Mouse (Mus musculus) olfactory bulb, adult 2 months (tissue): ENCODE results near the gene Gnat1. TPM values are rescaled to one million over a fixed set of nuclear protein-coding genes. Genes with fewer than 3 reads are reported as not detected.

ENCODE experiments used
- H3K27ac ChIP-seq: fragments of 200-500 bp; 2 replicates; pipeline ENCODE4 v1.5.1; 2012; ENCODE audit warnings: low read depth, low read length; ENCODE audit not compliant: insufficient read depth
- H3K4me1 ChIP-seq: fragments of 200-500 bp; 2 replicates; pipeline ENCODE4 v1.6.1; 2012; ENCODE audit warnings: low read length; ENCODE audit not compliant: control insufficient read depth, insufficient read depth
- H3K4me3 ChIP-seq: fragments of 200-500 bp; 2 replicates; pipeline ENCODE4 v1.5.1; 2012; ENCODE audit warnings: mild to moderate bottlenecking, low read depth, low read length, moderate library complexity; ENCODE audit not compliant: insufficient read depth
- CTCF ChIP-seq: fragments of 200-500 bp; IDR thresholded peaks from 2 replicates; pipeline ENCODE4 v1.5.1; 2012; ENCODE audit warnings: low read depth, mild to moderate bottlenecking, low read length, moderate library complexity; ENCODE audit not compliant: insufficient read depth
- POLR2A ChIP-seq: fragments of 200-500 bp; IDR thresholded peaks from 2 replicates; pipeline ENCODE4 v1.6.1; 2012; ENCODE audit warnings: mild to moderate bottlenecking, low read depth, low read length, moderate library complexity; ENCODE audit not compliant: insufficient read depth
- WGBS: fragments of 180-500 bp; shearing (Covaris S2); methylation state at CpG from one replicate; pipeline ENCODE4 v1.1.7; 2018; 5-methylcytosine and 5-hydroxymethylcytosine counted together
- polyA plus RNA-seq: library from polyadenylated mRNA; stranded (reverse); fragments of >200 nt; gene quantifications from 2 replicates; pipeline ENCODE4 v1.2.4, GENCODE M21; 2012; ENCODE audit warnings: low replicate concordance; ENCODE audit not compliant: missing spikeins, insufficient read depth, insufficient read length

The Gnat1 gene
- polyA plus RNA-seq, 1 experiment, result not detected

DNA sequence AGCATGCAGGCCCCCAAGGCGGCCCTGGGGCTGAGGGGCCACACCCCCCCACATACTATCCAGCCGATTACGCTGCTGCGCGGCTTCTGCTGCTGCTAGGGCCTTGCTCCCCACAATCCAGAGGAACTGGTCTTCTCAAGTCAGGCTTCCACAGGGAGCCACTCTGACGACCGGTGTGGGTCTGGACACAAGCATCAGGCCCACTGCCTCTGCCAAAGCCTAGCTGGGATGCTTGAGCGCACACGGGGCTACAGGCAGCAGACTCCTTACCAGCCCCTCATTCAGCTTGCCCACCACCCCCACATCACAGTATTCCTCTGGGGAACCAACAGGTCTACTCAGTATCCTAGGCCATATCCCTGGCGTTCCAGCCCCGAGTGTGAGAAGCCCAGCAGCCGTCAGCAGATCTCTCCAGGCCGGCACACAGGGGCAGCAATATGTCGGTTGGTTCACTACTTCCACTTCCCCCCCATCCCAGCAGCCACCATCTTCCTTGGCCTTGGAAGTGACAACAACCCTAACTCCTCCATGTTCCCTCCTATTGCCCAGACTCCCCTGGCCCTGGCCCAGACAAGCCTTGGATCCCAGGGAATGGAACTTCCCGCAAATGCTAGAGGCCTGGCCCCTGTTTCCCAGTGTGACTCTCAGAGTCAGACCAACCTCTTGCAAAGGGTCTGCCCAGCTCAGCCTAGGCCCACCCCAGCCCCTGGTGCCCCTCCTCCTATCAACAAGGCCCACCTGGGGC lies 45.7 kb downstream of the Gnat1 start:
- Histone ChIP-seq H3K4me1 (peaks cover 49% of the 10 kb centered on the region), H3K4me3 (peak overlapping the region; percentile 95), H3K27ac (peak overlapping the region; percentile 80)
- under 1% methylated on average over 15 of the region's 15 CpGs for WGBS
- TF ChIP-seq POLR2A, result no peak
- TF ChIP-seq CTCF, result no peak

DNA sequence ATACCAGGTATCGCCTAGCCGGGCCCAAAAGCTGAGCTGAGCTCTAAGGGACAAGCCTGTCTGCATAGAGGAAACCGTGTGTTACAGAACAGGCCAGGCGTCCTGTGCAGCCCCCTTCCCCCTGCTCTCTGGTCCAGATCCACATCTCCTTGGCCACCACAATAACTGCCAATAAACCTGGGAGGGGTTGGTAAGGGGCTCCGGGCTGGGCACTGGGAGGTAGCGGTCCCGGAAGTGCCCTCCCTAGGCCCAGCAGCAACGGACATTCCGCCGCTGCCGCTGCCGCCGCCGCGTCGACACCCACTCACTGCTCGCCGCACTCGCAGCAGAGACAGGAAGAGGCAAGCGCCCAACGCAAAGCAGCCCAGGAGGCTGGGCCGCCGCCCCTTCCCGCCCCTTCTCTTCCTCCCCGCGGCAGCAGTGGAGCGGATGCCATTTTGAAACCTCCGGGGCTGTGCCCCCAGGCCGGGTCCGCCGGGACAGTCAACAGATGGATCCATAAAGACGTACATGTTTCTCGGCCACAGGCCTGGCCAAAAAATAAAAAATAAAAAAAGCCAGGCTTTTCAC lies 46.3 kb downstream of the Gnat1 start:
- peaks cover 55% of the 10 kb centered on the region for H3K4me1 ChIP-seq

DNA sequence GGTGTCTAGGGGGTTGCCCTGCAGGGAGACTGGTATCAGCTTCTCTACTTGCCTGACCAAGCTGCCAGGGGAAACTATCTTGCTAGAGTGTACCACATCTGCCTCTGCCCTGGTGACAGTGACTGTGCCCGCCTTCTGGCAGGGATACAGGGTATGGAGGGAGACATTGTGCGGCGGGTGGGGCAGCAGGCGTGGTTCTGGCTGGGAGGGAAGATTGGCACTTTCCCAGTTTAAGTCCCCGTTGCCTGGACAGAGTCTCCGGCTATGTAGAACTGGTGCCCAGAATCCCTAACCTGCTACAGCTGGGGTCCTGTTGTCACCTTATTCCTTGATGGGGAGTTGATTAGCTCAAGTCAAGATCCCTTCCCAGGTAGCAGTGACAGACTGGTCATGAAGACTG lies 47.0 kb downstream of the Gnat1 start:
- peaks cover 62% of the 10 kb centered on the region for H3K4me1 ChIP-seq
- TF ChIP-seq CTCF, result no peak
- no peak for TF ChIP-seq POLR2A
- peak overlapping the region; percentile 80 for H3K27ac ChIP-seq
- 8% methylated on average over 6 of the region's 6 CpGs for WGBS
- peak overlapping the region; percentile 95 for H3K4me3 ChIP-seq

More for the DNA sequence above, 46.3 kb downstream of the Gnat1 start:
- TF ChIP-seq CTCF, result no peak
- TF ChIP-seq POLR2A, result peak; percentile 61
- Histone ChIP-seq H3K4me3 (peak overlapping the region; percentile 95), H3K27ac (peak overlapping the region; percentile 80)
- 2% methylated on average over 33 of the region's 33 CpGs for WGBS

DNA sequence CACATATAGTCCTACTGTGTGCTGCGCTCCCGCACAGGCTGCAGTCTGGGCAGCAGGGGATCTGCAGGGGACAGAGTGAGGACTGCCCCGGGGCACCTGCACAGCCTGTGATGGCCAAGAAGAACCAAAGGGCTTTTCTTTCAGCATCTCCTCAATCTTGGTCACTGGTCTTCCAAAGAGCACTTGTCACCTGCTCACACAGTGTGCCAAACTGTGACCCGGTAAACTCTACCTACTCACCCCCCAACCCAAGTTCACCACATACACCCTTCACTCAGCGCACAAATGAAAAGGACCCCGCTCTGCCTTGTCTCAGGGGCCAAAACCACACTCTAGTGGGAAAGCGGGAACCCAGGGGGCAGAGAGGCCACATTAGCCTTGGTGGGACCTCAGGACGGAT lies 47.7 kb downstream of the Gnat1 start:
- TF ChIP-seq CTCF, result no peak
- TF ChIP-seq POLR2A, result no peak
- H3K4me1 ChIP-seq, result peaks cover 63% of the 10 kb centered on the region
- H3K4me3 ChIP-seq, result no peak overlapping the region
- H3K27ac ChIP-seq, result peak overlapping the region; percentile 80
- 63% methylated on average over 8 of the region's 8 CpGs for WGBS

DNA sequence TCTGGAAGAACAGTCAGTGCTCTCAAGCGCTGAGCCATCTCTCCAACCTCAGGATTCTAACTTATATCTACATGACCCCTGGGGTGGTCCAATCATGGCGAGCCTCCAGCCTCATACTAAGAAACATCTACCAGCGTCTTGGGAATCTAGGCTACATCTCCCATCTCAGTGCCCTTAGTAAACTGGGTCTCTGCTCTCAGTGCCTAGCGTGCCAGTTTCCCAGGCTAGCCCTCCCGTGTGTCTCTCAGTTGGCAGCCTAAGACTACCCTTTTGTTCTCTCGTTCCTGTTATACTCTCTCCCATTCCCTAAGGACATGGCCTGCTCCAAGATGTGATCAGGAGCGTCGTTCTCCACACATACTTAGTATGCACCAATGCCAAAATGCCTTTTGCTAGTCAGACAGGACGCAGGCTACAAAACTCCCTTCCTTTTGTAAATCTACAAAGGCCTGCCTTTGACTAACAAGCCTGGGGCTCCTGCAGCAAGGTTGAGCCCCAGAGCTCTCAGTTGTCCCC lies 48.1 kb downstream of the Gnat1 start:
- no peak for TF ChIP-seq CTCF
- no peak for TF ChIP-seq POLR2A
- Histone ChIP-seq H3K4me3 (no peak overlapping the region), H3K4me1 (peaks cover 68% of the 10 kb centered on the region), H3K27ac (no peak overlapping the region)
- 64% methylated on average over 9 of the region's 9 CpGs for WGBS

DNA sequence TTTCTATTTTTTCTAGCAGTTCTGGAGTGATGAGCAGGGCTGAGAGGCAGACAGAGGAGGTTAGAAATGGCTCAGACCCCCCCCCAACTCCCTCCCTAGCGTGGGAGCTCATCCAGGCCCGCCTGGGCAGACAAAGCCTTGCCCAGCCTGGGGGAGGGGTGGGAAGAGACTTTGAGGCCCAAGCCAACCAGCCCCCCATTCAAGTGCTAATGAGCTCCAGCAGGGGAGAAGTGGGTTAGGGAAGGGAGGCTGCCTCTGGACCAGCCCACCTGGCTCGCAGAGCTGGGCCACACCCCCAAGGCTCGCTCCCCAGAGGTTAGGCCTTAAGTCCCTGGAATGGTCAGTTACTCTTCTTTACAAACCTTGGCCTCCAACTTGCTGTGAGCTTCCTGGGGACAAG lies 48.9 kb downstream of the Gnat1 start:
- peaks cover 71% of the 10 kb centered on the region for H3K4me1 ChIP-seq
- WGBS, result 20% methylated on average over 4 of the region's 4 CpGs
- TF ChIP-seq CTCF, result no peak

DNA sequence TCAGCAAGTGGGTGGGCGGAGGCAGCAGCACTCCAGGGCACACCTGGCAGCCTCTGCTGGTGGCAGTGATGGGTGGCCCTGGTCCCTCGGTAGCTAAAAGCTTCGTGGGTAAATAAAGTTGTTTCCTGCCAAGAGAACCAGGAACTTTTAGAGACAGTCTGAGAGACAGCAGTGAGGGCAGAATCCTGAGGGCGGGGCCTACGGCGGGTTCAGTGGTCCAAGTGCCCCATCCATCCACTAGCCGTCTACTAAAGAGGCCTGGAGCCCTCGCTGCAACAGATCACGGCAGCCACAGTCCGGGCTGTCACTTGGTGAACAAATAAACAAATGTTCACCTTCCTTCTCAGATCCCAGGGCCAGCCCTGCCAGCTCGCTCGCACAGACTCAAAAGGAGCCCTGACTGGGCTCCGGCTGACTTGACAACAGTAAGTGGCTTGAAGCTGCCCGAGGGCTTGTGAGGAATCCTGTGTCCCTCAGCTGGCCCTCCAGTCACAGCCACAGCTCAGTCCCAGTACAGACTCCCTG lies 49.5 kb downstream of the Gnat1 start:
- WGBS, result 33% methylated on average over 14 of the region's 14 CpGs
- Histone ChIP-seq H3K27ac (no peak overlapping the region), H3K4me3 (no peak overlapping the region), H3K4me1 (peaks cover 75% of the 10 kb centered on the region)
- TF ChIP-seq POLR2A (no peak), CTCF (no peak)

More for the DNA sequence above, 48.9 kb downstream of the Gnat1 start:
- Histone ChIP-seq H3K4me3 (no peak overlapping the region), H3K27ac (no peak overlapping the region)

DNA sequence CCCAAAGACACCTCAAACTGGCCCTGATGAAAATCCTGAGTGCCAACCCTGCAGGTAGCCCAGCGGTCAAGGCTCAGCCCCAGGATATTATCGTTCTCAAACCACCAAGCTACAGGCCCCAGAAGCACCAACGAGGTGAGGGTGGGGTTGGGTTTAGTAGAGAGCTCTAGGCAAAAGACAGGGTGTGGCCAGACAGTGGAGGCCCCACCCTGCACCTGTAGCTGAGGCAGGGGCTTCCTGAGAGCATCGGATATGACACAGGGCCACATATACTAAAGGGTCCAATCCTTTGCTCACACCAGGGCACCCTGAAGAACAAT lies 50.1 kb downstream of the Gnat1 start:
- Histone ChIP-seq H3K4me1 (peaks cover 78% of the 10 kb centered on the region), H3K27ac (no peak overlapping the region), H3K4me3 (no peak overlapping the region)
- WGBS, result 35% methylated on average over 4 of the region's 4 CpGs
- no peak for TF ChIP-seq CTCF
- TF ChIP-seq POLR2A, result no peak

DNA sequence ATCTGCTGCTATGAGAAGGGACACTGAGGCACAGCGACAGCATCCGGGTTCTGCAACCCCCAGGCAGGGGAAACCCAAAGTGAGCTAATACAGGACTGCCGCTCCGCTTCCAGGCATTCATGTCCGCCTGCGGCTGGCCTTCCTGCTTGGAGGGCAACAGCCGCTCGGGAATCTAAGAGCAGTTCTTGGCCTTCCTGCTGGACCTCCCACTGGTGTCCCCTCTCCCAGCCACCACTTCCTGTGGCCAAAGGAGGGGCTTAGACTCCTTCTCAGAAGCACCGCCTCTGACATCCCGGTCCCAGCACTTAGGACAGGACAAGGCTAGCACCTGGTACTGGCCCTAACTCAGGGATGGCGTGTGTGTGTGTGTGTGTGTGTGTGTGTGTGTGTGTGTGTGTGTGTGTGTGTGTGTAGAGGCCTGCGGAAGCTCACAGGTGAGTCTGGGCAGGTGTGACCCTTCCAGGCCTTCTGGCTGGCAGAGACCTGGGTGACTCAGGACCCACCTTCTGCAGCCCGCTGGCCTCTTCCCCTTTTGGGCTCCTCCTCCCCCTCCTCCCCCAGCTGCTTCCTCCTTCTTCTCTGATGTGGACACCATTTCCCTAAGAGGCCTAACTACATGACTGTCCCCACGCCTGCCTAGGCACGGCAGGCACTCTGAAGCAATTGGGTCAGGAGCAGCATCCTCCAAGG lies 50.6 kb downstream of the Gnat1 start:
- no peak for TF ChIP-seq POLR2A
- no peak for TF ChIP-seq CTCF
- H3K4me1 ChIP-seq, result peaks cover 77% of the 10 kb centered on the region
- H3K4me3 ChIP-seq, result no peak overlapping the region
- WGBS, result 62% methylated on average over 15 of the region's 15 CpGs
- H3K27ac ChIP-seq, result no peak overlapping the region
